ENCODE assay signal across 13 mouse cellular contexts in genomic region chr13:12267097-12267496, GRCm38 (mm10). TPM values are rescaled to one million over a fixed set of nuclear protein-coding genes. Genes with fewer than 3 reads are reported as not detected.
DNase-seq lines count a peak whose midpoint lies in the region; ATAC-seq and TF ChIP-seq lines count a peak whose summit lies in the region.
"Had no signal": no experiment of that assay in that cellular context is flagged by ENCODE, and none has a peak within 500 bp of the region (broad histone marks: within the 10 kb centered on the region; RNA-seq: fewer than 3 reads in every experiment).

No protein-coding gene starts in this region.

- no peak overlapping the region for H3K9ac ChIP-seq in intestine, postnatal 0 days (ENCODE audit: low read depth, low read length)
- no peak overlapping the region for H3K9ac ChIP-seq in intestine, embryonic 15.5 days
- H3K9ac ChIP-seq: hindbrain, embryonic 15.5 days had no signal

- no peak overlapping the region for H3K4me2 ChIP-seq in intestine, postnatal 0 days (replicated peaks; ENCODE audit: low read depth)
- no peak overlapping the region for H3K4me2 ChIP-seq in intestine, embryonic 15.5 days (replicated peaks)
- H3K4me2 ChIP-seq: heart, embryonic 11.5 days; hindbrain, embryonic 15.5 days had no signal

- 61% methylated on average over 3 of the region's 3 CpGs for WGBS in intestine, postnatal 0 days
- 46% methylated on average over 3 of the region's 3 CpGs for WGBS in intestine, embryonic 15.5 days

- H3K27ac ChIP-seq in intestine, postnatal 0 days (ENCODE audit: low read depth, low read length), result no peak overlapping the region
- no peak overlapping the region for H3K27ac ChIP-seq in intestine, embryonic 15.5 days
- H3K27ac ChIP-seq: forebrain, embryonic 10.5 days; hindbrain, embryonic 15.5 days had no signal

- DNase-seq in lung, postnatal 14 days, result peak; percentile 11
- no peak for DNase-seq in lung, postnatal 25 days (ENCODE audit: low spot score)
- DNase-seq in R1 (ENCODE audit: low read depth, low spot score), result peak; percentile 39
- DNase-seq in kidney, postnatal 14 days, result peak; percentile 31
- no peak for DNase-seq in left cerebral cortex, adult 8-10 months (ENCODE audit: low spot score in 2 of 2)
- no peak for DNase-seq in yolk sac, embryonic 10.5 days (ENCODE audit: low spot score)
- DNase-seq: cerebellum, adult 11-12 months had no signal

- H3K36me3 ChIP-seq in intestine, postnatal 0 days (ENCODE audit: control insufficient read depth, insufficient read depth), result no peaks in the 10 kb centered on the region
- H3K36me3 ChIP-seq in intestine, embryonic 15.5 days, result no peaks in the 10 kb centered on the region
- H3K36me3 ChIP-seq: forebrain, embryonic 10.5 days; G1E; hindbrain, embryonic 15.5 days had no signal

- ATAC-seq in intestine, postnatal 0 days, result no peak
- ATAC-seq in intestine, embryonic 15.5 days, result no peak

- peak; percentile 26; the same call in 1 of the 2 replicates for TF ChIP-seq CTCF in intestine, postnatal 0 days (IDR thresholded peaks at IDR 0.05; ENCODE audit: low read depth)

- H3K9me3 ChIP-seq in intestine, postnatal 0 days (ENCODE audit: control insufficient read depth), result no peaks in the 10 kb centered on the region
- H3K9me3 ChIP-seq in intestine, embryonic 15.5 days, result no peaks in the 10 kb centered on the region
- H3K9me3 ChIP-seq: forebrain, embryonic 10.5 days; hindbrain, embryonic 15.5 days had no signal

- H3K27me3 ChIP-seq in intestine, postnatal 0 days (replicated peaks; ENCODE audit: control insufficient read depth, insufficient read depth, low read length), result no peaks in the 10 kb centered on the region
- no peaks in the 10 kb centered on the region for H3K27me3 ChIP-seq in intestine, embryonic 15.5 days (replicated peaks)
- H3K27me3 ChIP-seq: hindbrain, embryonic 15.5 days had no signal

- H3K4me1 ChIP-seq in intestine, postnatal 0 days (replicated peaks; ENCODE audit: control insufficient read depth, insufficient read depth, low read length), result no peaks in the 10 kb centered on the region
- H3K4me1 ChIP-seq in intestine, embryonic 15.5 days (replicated peaks), result no peaks in the 10 kb centered on the region
- H3K4me1 ChIP-seq: forebrain, embryonic 10.5 days; hindbrain, embryonic 15.5 days had no signal

- H3K4me3 ChIP-seq in intestine, postnatal 0 days (ENCODE audit: low read depth, low read length), result no peak overlapping the region
- H3K4me3 ChIP-seq in intestine, embryonic 15.5 days (replicated peaks), result no peak overlapping the region
- H3K4me3 ChIP-seq: forebrain, embryonic 10.5 days; hindbrain, embryonic 15.5 days had no signal

RNA-seq across cellular contexts. Expression of gene Mtr, which starts 9.2 kb away (rescaled TPM):
- 2.3 and 2.8 TPM in 2 replicates for polyA plus RNA-seq in intestine, postnatal 0 days (2015; fragmentation: Nextera tagmentation; extraction: Ambion mirVana)
- 7.8 and 8.8 TPM in 2 replicates for polyA plus RNA-seq in intestine, embryonic 15.5 days (2015; fragmentation: Nextera tagmentation; extraction: Ambion mirVana)
- 10 to 100 TPM; 15.6 to 17.4 (median 16.6) TPM for total RNA-seq in left cerebral cortex, adult 8-10 months (2022)

Comparison
In these comparisons a context has a peak if more than half of its experiments do, and no peak if none do; other contexts are left out.
1. DNase-seq: peak in lung, postnatal 14 days (single experiment), R1 (single experiment) and kidney, postnatal 14 days (single experiment); none in lung, postnatal 25 days (single experiment), left cerebral cortex, adult 8-10 months (0 of 2) and yolk sac, embryonic 10.5 days (single experiment).